Mouse (Mus musculus): ENCODE measurements around the gene Dnttip2.
"Not testable (repeated sequence)": the region's sequence is repeated elsewhere in the genome, so short reads cannot be mapped to it uniquely, and the experiment has no call there.

Dnttip2 gene

GRCm38 (mm10) chr3:122289344-122289743, 15.2 kb downstream of the Dnttip2 start:
- DNase-seq (ENCODE audit: low read depth, low spot score): not testable (repeated sequence)

DNA sequence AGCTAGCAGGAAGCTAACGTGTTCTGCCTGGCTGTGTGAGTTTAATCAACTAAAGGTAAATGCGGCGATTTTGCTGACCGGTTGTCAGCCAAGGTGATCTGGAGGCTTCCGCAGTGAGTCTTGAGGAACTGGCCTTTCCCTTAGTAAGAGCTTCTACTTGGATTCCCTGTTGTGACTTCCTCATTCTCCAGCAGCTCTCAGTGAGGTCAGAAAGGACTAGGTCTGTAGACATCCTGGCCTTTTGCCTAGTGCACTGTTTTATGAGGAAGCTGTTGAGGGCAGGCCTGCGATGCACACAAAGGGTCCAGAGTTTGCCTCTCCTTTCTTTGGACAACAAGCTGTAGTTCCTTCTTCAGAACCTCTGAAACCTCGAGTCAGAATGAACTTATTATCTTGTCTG, 16.5 kb downstream of the Dnttip2 start:
- no peak for DNase-seq (ENCODE audit: low read depth, low spot score)

DNA sequence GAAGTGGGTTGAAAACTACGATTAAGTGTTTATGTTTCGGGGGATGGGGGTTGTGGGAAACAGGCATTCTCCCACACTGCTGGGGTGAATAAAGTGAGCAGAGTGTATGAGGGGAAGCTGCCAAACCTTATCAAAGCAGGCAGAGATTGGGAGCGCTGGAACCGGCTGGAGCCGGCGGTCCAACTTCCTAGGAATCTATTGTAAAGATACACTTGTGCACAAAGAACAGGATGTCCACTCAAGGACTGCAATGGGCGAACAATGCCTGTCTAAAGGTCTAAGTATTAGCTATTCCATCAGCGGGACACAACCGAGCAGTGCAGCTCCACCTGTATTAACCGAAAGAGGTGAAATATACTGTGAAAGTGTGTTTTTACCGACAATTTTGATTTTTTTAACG, 17.6 kb downstream of the Dnttip2 start:
- no peak for DNase-seq (ENCODE audit: low read depth, low spot score)

DNA sequence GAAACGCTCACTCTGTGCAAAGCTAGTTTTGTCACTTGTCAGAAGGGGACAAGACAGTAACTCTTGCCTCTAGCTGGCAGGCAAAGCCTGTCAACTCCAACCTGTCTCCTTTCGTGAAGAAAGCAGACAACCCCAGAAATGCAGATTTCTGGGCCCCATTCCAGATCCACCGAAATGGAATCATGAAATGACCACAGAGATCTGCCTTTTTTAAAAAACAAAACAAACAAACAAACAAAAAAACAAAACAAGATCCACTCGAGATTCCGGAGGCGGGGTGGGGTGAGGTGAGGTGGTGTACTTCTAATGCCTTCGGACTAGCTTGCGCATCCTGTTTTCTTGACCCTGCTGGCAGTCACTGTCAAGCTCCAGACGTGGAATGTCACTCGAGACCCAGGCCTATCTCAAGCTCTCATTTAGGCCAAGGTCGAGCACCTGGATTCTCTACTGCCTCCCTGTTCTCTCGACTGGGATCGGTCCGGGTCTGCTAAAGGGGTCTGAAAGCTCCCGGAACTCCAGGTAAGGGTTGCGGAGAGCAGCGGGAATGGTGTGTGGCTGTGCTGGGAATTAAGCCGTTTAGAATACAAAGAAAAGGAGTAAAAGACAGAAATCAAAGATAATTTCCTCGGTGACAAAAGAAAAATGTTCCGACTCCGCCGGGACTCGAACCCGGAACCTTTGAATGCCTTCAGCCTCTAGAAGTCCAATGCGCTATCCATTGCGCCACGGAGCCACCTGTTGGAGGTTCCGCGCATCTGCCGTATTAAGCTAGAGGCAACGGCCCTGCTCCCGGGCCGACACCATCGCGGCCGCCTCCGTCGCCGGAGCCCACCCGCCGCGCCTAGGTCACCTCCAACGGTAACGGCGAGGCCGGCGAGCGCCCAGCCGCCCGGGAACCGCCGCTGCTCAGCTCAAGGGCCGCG, 18.4 kb downstream of the Dnttip2 start:
- DNase-seq (ENCODE audit: low read depth, low spot score): peak; percentile 93

- DNase-seq (ENCODE audit: low read depth, low spot score): peak; percentile 90
Observed at GRCm38 (mm10) chr3:122293223-122293953, 19.2 kb downstream of the Dnttip2 start.

DNA sequence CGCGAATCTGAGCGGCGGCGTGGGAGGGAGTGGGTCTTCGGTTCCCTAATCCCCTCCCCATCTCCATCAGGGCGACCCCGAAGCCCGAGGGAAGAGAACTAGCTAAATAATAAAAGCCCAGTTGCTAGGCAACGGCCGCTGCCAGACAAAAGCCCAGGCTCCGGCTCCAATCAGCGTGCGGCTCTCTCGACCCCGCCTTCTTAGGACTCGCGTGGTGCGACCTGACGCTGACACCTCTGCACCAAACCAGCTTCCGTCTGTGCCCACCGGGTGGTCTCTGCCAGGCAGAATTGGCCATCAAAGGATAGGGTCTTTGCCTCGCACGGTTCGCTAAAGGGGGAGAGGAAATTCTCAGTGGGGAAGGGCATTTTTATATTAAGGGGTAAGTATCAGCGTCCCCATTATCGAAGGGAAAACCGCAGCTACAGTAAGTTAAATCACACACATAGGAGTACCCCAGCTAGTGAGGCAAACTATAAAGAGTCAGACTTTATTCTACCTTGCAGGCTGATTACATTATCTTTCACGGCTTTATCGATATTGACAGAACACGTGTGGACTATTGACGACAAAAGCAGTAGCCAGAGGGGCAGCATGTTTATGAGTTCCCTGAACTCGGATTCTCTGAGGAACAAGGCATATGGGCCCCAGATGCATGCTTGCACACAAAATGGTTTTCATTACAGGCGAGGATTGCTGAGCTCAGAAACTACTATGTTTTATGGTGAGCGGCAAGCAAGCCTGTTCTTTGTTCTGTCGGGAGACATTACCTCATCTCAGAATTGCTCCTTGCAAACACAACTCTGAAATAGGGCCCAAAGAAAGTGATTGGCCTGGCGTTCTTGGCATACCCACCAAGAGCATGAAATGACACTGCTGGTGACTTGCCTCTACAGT, 20.0 kb downstream of the Dnttip2 start, which contains the start of gene Bcar3:
TSS of gene Bcar3 (plus strand) at position 183 of the 897 bp plus-strand sequence.
- peak; percentile 95 for DNase-seq (ENCODE audit: low read depth, low spot score)

DNA sequence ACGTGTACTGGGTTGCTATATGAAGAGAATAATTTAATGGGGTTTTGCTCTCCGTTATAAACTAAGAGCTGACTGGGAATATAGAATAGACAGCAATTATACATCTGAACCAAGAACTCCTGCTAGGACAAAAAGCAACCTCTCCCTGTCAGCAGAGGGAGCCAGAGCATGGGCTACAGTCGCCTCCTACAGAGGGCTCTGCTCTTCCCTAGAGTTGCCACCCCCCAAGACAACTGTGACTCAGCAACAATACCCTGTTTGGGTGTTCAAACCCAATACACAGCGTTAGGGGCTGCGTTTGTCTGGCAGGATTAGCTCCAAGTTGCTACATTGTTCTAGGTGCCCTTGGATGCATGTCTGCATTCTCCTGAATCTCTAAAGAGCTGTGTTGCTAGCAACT, 21.3 kb downstream of the Dnttip2 start:
- DNase-seq (ENCODE audit: low read depth, low spot score): peak; percentile 85

GRCm38 (mm10) chr3:122296979-122297378, 22.8 kb downstream of the Dnttip2 start:
- no peak for DNase-seq (ENCODE audit: low read depth, low spot score)

DNA sequence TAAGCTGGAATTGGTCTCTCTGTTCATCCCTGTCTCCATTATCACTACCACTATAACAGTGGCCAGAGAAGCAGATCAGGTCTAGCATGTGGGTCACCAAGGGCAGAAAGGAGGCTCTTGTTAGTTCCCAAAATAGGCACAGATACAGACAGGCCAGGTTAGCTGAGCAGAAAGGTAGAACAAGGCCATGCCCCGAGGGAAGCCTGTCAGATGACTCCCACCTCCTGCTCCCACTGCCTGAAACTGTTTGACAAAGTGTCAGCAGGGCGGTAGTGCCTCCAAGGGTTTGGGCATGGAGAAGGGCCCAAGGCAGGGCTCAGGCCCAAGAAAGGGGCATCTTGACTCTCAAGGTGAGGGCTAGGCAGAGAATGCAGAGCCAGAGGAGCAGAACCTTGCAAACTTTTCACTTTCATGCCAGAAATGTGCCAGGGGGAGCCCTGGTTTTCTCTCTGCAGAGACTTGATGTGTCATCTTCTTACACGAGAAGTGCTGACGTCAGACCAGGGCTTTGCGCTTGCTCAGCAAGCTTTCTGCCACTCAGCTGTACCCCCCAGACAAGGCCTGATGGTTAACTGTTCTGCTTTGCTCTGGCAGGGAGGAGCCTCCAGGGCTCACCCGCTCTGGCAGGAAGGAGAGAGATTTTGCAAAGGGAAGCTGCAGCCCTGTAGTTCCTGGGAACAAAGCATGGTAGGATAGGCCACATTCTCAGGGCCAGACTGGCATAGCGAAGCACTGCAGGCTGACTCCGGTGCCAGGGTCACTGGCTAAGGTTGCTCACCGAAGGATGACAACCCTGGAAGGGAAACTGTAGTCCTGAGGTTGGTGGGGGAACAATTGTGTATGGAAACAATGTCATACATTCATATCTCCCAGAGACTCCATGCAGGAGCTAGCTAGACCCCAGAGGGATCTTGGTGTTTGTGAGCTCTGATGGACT, 27.1 kb downstream of the Dnttip2 start:
- no peak for DNase-seq (ENCODE audit: low read depth, low spot score)

DNA sequence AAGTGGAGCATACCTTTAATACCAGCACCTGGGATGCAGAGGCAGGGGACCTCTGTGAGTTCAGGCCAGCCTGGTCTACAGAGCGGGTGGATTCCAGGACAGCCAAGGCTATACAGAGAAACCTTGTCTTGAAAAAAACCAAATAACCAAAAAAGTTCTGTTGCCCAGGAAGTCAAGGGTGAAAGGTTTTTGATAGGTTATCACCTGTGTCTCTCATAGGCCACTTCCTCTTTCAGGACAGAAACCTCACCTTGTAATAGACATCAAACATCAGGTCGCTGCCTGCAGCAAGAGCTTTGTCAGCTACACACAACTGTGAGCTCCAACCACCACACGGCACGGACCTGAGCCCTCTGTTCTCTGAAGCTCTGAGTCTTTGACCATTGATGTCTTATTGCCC, 30.4 kb downstream of the Dnttip2 start:
- peak; percentile 84 for DNase-seq (ENCODE audit: low read depth, low spot score)

DNA sequence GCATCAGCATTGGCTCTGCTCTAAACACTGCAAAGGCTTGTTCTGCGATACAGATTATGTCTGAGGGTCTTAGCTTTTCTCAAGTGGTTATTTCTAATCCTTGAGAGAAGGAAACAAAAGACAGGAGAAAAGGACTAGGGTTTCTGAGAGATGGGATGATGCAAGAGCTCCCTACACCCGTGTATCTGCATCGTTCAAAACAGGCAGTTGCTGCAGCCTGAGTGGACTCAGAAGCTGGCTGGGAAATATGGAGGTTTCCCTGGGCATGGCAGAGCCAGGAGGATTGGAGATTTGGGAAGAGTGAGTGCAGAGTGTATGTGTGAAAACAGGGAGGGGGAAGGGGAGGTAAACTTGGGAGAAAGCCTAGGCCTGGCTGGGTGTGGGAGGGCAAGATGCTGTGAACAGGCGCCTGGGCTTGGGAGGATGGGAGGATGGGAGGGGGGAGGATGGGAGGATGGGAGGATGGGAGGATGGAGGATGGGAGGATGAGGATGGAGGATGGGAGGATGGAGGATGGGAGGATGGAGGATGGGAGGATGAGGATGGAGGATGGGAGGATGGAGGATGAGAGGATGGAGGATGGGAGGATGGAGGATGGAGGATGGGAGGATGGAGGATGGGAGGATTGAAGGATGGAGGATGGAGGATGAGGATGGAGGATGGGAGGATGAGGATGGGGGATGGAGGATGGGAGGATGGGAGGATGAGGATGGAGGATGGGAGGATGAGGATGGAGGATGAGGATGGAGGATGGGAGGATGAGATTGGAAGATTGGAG, 33.9 kb downstream of the Dnttip2 start:
- no peak for DNase-seq (ENCODE audit: low read depth, low spot score)

DNA sequence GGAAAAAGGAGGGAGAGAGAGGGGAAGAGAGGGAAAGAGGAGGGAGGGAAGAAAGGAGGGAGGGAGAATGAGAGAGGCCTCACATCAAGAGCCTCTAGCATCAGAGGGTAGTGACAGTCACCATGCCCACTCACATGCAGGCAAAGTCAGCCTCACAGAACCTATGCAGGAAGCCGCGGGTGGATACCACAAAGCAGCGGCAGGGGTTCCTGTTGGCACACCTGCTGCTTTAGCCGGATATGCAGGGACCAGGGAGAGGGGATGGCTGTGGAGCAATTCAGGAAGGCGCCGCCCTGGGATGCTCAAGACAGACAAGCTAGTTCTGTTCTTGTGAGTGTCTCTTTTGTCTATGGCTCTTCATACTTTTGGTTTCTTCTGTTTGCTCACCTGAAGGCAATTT, 34.8 kb downstream of the Dnttip2 start:
- no peak for DNase-seq (ENCODE audit: low read depth, low spot score)

- peak; percentile 64 for DNase-seq (ENCODE audit: low read depth, low spot score)
Observed at GRCm38 (mm10) chr3:122312078-122312477, 37.9 kb downstream of the Dnttip2 start.

- no peak for DNase-seq (ENCODE audit: low read depth, low spot score)
Observed at GRCm38 (mm10) chr3:122312936-122313629, 38.9 kb downstream of the Dnttip2 start.

DNA sequence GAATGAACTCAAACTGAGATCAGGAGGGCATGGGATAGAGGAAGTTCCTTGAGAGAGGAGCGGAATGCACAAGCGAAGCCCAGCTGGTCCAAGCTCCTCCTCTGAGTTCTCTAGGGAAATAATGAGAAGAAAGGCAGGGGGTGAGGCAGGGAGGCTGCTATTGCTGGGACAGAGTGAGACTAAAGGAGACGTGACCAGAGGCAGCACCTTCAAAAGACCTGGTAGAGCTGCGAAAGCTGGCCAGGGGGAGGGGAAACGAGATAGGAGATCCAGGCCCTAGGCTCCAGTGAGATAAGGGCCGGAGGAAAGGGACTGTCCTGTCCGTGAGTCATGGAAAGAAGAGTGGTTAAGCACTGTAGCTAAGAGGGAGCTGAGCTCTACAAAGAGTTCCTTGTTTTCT, 39.7 kb downstream of the Dnttip2 start:
- DNase-seq (ENCODE audit: low read depth, low spot score): no peak

- DNase-seq (ENCODE audit: low read depth, low spot score): no peak
Observed at GRCm38 (mm10) chr3:122316621-122317020, 42.4 kb downstream of the Dnttip2 start.

DNA sequence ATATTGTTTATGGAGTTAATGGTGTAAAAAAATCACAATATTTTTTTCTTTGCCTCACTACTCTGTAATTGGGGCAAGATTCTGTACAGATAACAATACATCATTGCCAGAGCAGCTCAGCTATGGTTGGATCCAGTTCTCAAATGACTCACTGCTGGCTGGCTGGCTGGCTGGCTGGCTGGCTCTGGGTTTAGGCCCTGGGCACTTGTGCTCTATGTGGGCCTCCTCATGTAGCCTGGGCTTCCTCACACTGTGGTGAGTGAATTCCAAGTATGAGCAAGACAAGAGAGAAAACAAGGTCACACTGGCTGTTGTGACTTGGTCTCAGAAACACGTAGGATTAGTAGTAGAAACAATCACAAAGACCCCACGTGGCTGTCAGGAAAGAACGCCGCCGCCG, 43.2 kb downstream of the Dnttip2 start:
- no peak for DNase-seq (ENCODE audit: low read depth, low spot score)

GRCm38 (mm10) chr3:122322226-122322625, 48.0 kb downstream of the Dnttip2 start:
- no peak for DNase-seq (ENCODE audit: low read depth, low spot score)

DNA sequence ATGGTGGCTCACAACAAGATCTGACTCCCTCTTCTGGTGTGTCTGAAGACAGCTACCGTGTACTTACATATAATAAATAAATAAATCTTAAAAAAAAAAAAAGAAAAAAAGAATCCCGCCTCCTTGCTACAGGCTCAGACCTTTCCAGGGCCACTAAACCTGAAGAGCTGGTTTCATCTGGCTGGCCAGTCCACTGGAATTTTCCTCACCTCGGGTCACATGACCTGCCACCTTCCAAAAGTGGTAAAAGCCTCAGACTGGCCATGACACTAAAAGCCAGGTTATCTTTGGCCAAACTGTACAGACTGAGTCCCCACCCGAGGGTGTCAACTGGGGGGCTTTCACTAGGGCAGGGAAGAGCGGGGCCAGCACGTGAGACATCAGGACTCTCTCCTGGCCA, 49.7 kb downstream of the Dnttip2 start:
- DNase-seq (ENCODE audit: low read depth, low spot score): no peak
